Mouse (Mus musculus) spleen, adult 12 weeks (tissue): Measurements from ENCODE around the gene Gm8332.
"Not testable (repeated sequence)": the region's sequence is repeated elsewhere in the genome, so short reads cannot be mapped to it uniquely, and the experiment has no call there.

Experiments used
- DNase-seq: peaks from one replicate; pipeline ENCODE4 v3.0.0; 2022; ENCODE audit warnings: low spot score

Gm8332 gene

DNA sequence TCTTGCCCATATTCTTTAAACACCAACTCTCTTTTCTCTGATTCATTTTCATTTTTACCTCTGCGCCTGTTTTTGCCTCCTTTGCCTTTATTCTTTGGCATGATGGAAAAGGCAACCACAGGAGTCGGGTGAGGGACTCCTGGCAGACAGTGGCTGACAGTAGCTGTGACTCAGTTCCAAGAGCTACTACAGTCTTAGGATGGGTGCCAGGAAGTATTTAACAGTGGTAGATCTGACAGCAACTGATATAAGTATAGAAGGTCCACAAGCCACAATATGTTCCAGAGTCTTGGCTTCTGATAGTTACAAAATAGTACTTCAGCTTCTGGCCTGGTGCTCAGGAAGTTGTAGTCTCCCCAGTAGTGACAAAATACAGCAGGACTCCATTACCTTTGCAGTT is at the start of gene Gm8332:
Gene Gm8332, minus strand, starts transcription at position 101 of the 400 bp plus-strand sequence.
- DNase-seq, result not testable (repeated sequence)

DNA sequence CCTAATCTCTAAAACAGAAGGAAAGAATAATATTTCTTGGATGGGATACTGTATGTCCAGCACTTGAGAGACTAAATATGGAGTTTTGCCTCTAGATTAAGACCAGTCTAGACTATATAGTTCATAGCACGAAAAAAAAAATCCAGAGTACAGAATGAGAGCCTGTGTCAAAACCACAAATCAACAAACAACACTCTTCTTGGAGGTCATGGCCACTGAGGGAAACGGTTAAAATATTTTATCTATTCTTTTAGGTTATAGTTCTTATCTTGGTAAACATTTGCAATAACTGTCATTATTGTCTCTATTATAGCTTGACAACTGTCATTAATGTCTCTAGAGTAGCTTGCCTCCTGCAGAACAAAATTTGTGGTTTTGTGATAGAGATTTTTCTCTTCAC is 47.3 kb upstream of the Gm8332 start:
- not testable (repeated sequence) for DNase-seq

DNA sequence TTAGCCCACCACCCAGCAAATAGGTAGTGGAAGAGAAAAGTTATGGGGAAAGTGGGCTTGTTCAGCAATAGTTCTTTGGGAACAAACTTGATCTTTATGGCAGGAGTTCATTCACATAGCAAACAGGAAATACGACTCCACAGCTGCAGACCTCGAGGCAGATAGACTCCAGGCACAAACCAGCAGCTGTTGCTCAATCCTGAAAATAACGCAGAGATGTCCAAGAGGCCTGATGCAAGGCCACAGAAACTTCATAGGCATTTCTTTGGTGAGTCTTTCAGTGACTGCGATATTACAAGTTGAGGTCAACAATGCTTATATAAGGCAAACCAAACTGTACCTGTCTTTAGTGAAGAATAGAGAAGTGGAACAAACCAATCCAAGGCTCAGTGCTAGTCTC is 43.2 kb upstream of the Gm8332 start:
- DNase-seq, result not testable (repeated sequence)

DNA sequence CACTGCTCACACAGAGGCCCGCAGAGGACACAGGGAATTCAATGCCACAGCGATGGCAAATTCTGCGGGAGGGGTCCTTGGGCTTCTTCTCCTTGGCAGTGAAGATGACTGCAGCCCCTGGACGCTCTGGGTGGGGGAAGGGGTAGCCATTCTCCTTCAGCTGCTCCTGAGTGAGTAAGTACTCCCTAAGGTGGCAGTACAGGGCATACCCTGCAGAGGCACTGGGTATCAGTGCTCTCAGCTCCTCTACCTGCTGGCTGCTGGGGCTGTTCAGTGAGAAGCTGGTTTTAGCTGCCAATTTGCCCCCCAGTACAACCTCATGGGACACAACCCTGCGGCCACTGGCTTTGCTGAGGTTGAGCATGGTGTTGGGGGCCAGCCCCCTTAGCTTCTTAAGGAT is 35.3 kb upstream of the Gm8332 start:
- not testable (repeated sequence) for DNase-seq

DNA sequence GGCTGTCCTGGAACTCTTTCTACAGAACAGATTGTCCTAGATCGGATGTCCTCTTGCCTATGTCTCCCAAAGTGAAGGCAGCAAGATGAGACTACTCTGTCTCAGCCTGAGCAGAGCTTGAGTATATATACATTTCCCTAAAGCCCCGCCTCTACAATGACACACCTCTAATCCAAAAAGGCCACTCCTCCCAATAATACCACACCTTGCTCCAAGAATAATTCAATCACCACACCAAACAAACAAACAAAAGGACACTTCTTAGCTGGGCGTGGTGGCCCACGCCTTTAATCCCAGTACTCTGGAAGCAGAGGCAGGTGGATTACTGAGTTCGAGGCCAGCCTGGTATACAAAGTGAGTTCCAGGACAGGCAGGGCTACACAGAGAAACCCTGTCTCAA is 24.5 kb upstream of the Gm8332 start, which contains the start of gene Gm5662:
Gene Gm5662, minus strand, starts transcription at position 101 of the 400 bp plus-strand sequence.
- DNase-seq, result not testable (repeated sequence)

DNA sequence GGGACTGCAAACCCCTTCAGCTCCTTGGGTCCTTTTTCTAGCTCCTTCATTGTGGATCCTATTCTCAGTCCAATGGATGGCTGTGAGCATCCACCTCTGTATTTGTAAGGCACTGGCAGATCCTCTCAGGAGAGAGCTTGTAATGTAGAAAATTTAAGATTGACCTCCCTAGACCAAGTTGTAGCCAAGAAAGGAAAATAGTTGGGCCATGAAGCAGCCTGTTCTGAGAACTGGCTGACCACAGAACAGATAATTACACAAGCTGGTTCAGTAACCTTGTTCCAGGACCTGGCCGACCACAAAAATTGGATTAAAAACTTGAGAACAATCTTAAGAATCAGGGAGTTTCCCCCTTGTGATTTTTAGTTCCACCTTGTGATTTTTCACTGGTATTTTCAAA is 7.3 kb upstream of the Gm8332 start:
- DNase-seq, result no peak

DNA sequence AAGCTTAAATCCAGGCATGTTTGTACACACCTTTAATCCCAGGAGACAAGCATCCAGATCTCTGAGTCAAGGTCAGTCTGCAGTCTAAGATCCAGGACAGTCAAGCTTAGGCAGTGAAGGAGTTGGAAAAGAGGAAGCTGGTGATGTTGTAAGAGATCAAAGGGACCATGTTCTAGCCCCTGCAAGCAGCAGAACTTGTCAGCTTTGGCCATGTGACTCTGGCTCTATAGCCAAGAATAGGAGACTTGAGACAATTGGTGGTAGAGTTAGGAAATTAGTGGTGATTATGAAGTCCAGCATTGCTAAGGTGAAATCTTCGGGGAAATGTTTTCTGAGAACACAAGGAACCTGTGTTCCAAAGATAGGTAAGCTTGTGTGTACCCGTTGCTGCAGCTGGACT is 6.0 kb upstream of the Gm8332 start:
- not testable (repeated sequence) for DNase-seq

DNA sequence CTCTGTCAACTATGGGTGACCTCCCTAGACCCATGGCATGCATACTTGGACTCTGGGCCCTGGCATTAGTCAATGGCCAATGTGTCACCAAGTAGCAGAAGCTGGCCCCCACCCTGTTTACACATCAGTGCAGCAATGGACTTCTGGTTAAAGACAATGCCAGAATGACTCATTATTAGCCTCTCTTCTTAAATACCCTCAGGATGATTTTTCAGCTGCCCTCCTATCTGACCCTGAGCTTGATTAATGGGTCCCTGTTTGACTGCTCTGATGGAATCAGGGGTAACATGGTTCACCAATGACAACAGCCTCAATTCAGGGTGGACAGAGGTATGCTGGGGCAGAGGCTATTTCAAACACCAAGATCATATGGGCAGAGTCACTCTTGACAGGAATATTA is 4.1 kb downstream of the Gm8332 start:
- DNase-seq, result not testable (repeated sequence)

DNA sequence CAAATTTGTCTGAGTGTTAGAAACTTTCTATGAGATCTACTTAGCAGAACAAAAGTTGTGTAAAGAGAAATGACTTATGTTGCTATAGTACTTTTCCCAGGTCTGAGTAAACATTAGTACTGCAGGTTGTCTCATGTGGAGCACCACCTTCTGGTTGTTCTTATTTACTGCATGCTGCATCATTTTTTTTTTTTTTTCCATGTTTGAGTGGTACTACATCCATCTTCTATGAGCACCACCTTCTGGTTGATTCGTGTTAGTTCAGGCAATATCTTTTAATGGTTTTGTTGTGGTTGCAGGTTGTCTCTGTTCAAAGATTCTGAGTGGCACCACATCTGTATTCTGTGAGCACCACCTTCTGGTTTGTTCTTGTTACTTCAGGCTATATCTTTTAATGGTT is 7.0 kb downstream of the Gm8332 start:
- DNase-seq, result not testable (repeated sequence)

DNA sequence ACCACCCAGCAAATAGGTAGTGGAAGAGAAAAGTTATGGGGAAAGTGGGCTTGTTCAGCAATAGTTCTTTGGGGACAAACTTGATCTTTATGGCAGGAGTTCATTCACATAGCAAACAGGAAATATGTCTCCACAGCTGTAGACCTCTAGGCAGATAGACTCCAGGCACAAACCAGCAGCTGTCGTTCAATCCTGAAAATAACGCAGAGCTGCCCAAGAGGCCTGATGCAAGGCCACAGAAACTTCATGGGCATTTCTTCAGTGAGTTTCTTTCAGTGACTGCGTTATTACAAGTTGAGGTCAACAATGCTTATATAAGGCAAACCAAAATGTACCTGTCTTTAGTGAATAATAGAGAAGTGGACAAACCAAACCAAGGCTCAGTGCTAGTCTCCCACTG is 30.5 kb downstream of the Gm8332 start:
- DNase-seq, result no peak

DNA sequence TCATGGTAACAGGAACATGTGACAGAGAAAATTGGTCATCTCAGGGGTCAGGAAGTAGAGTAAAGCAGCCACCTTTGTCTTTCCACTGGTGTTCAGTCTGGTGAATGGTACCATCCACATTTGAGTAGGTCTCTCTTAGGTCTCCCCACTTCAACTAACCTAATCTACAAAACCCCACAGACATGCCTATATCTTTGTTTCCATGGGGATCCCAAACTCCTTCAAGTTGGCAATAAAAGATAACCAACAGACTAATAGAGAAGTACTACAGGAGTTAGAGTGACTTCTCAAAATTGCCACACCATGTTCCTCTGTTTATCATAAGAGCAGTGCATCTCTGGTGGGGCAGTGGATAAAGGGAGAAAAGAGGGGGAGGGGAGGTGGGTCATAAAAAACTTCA is 31.8 kb downstream of the Gm8332 start:
- not testable (repeated sequence) for DNase-seq

DNA sequence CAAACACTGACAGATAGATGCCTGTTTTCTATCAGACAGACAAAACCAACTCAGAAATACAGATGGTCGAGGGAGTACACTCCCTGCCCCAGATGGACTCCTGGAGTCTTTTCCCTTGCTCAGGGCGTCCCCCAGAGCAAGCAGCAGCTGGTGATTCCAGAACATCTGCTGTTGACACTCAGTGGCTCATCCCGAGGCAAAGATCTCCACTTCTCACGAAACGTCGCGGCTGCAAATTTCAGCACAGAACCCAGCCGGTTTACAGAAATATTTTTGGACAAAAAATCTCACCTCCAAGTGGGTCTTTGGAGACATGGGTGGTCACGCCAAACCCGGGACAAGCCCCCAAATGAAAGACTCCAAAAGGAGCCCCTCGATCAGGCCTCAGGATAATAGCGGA is 35.3 kb downstream of the Gm8332 start:
- no peak for DNase-seq

DNA sequence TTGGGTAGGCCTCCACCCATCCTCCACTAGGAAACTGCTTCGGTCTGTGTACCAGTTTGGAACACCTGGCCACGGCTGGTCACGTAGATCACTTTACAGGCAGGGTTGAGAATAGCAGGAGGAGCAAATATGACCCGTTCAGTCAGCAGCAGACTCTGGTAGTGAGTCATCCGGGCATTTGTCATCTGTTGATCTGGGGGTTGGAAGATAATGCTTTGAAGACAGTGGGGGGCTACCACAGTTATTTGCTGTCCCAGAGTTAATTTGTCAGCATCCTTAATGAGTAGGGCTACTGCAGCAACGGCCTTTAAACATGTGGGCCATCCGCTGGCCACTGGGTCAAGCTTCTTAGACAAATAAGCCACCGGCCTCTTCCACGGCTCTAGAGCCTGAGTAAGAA is 38.4 kb downstream of the Gm8332 start:
- not testable (repeated sequence) for DNase-seq

DNA sequence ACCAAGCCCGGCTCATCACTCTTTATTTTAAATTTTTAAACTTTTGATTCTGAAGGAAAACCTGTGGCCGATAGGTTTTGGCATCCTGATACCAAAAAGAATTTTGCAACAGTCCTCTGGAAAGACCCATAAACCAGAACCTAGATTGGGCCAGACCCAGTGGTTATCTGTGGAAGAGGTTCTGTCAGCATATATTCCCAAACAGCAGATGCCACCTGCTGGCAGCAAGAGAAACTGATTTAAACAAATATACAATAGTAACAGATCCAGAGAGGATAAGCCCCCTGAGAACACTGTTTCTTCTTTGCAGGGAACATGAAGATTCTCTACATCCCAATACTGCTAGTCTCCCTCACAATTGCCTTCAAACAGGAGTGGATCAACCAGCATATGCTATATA is 47.0 kb downstream of the Gm8332 start:
- no peak for DNase-seq
